Mouse (Mus musculus) stomach, embryonic 15.5 days (tissue): ENCODE results near the gene Cntnap2. TPM values are rescaled to one million over a fixed set of nuclear protein-coding genes. Genes with fewer than 3 reads are reported as not detected.
"Not testable (repeated sequence)": the region's sequence is repeated elsewhere in the genome, so short reads cannot be mapped to it uniquely, and the experiment has no call there.

Source experiments
- ATAC-seq: fragments of 200-750 bp; cut with Nextera tagmentation; 2 replicates; pipeline ENCODE4 v1.8.0; 2017; ENCODE audit warnings: low read depth, moderate number of reproducible peaks, moderate TSS enrichment; ENCODE audit not compliant: insufficient read depth, low FRiP score
- H3K27ac ChIP-seq: fragments of 300-500 bp; sonication (generic); 2 replicates; pipeline ENCODE4 v1.5.1; 2015; ENCODE audit warnings: mild to moderate bottlenecking, inconsistent platforms
- H3K27me3 ChIP-seq: fragments of 300-500 bp; sonication (generic); replicated peaks from 2 replicates; pipeline ENCODE4 v1.6.1; 2015; ENCODE audit warnings: inconsistent platforms
- H3K36me3 ChIP-seq: fragments of 300-500 bp; sonication (generic); 2 replicates; pipeline ENCODE4 v1.6.1; 2015; ENCODE audit warnings: inconsistent platforms
- H3K4me1 ChIP-seq: fragments of 300-500 bp; sonication (generic); 2 replicates; pipeline ENCODE4 v1.6.1; 2015; ENCODE audit warnings: inconsistent platforms
- H3K4me2 ChIP-seq: fragments of 300-500 bp; sonication (generic); 2 replicates; pipeline ENCODE4 v1.6.1; 2015; ENCODE audit warnings: mild to moderate bottlenecking, inconsistent platforms
- H3K4me3 ChIP-seq: fragments of 300-500 bp; sonication (generic); replicated peaks from 2 replicates; pipeline ENCODE4 v1.5.1; 2015; ENCODE audit warnings: inconsistent platforms
- H3K9ac ChIP-seq: fragments of 300-500 bp; sonication (generic); 2 replicates; pipeline ENCODE4 v1.6.1; 2015; ENCODE audit warnings: inconsistent platforms
- H3K9me3 ChIP-seq: fragments of 300-500 bp; sonication (generic); 2 replicates; pipeline ENCODE4 v1.6.1; 2016; ENCODE audit warnings: inconsistent platforms
- WGBS: fragments of 180-500 bp; shearing (Covaris S2); methylation state at CpG from one replicate; pipeline ENCODE4 v1.1.7; 2015; 5-methylcytosine and 5-hydroxymethylcytosine counted together
- polyA plus RNA-seq: library from polyadenylated mRNA; unstranded; fragments of >200 nt; fragmentation: Nextera tagmentation; extraction: Ambion mirVana; gene quantifications from 2 replicates; pipeline ENCODE4 v1.2.1, GENCODE M21; 2015

Gene Cntnap2
- polyA plus RNA-seq, 1 experiment from 2014 or later: 1.7 TPM

DNA sequence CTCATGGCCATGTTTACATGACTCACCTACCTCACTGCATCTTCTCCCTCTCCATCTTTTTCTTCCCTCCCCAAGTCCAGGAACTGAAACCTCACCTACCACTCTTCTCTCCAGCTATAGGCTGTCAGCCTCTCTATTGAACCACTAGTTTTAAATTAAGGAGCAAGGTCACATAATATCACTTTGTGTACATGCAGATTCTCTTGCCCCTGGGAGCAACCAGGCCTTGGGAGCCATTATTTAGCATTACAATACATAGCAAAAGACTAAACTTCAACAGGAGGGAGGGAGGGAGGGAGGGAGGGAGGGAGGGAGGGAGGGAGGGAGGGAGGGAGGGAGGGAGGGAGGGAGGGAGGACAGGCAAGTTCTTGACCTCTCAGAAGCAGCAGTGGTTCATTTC is 2155.6 kb downstream of the Cntnap2 start:
- no peak overlapping the region for H3K4me3 ChIP-seq
- no peak for ATAC-seq
- H3K9me3 ChIP-seq: no peaks in the 10 kb centered on the region
- no peak overlapping the region for H3K27ac ChIP-seq
- H3K36me3 ChIP-seq: no peaks in the 10 kb centered on the region
- H3K4me1 ChIP-seq: no peaks in the 10 kb centered on the region
- H3K27me3 ChIP-seq: no peaks in the 10 kb centered on the region
- H3K4me2 ChIP-seq: no peak overlapping the region
- H3K9ac ChIP-seq: no peak overlapping the region

DNA sequence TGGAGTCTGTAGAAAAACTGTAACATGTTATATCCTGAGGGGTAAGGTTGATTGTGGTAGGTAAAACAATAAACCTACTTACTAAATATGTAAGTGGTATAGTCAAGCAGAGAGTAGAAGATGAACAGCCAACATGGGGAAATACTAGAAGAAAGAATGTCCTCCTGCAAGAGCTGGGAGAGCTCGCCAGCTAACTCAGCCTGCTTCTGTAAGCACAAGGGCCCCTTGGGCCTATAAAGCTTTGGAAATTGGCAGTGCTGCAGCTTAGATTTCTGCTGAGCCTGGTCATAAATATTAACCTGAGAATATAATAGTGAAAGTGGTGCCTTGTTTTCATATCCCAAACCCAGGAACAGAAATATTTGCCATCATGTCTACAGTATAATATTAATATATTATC is 2164.4 kb downstream of the Cntnap2 start:
- not testable (repeated sequence) for H3K27ac ChIP-seq, H3K4me3 ChIP-seq, H3K27me3 ChIP-seq, H3K4me2 ChIP-seq, H3K36me3 ChIP-seq, H3K9ac ChIP-seq, H3K4me1 ChIP-seq, ATAC-seq, H3K9me3 ChIP-seq
- WGBS: 40% methylated on average over 1 of the region's 1 CpGs

DNA sequence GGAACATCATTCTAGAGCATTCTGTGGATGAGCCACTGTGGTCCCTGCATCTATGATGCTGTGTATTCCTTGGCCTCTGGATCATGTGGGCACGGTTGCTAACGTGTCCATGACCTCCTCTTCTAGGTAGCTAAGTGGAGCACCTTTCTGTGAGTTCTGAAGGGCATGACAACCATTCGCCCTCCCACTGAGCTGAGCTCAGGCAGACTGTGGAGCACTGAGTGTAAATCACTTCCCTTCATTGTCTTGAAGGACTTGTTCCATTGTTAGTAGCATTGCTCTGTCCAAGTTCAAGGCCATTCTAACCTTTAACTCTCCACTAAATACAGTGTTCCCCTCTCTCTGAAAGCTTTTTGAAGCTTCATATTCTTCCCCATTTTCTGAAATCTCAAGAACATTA is 2166.2 kb downstream of the Cntnap2 start:
- WGBS: 83% methylated on average over 3 of the region's 3 CpGs
- not testable (repeated sequence) for H3K36me3 ChIP-seq, H3K9me3 ChIP-seq, H3K27me3 ChIP-seq, H3K9ac ChIP-seq, H3K27ac ChIP-seq, H3K4me2 ChIP-seq, H3K4me1 ChIP-seq, ATAC-seq, H3K4me3 ChIP-seq

DNA sequence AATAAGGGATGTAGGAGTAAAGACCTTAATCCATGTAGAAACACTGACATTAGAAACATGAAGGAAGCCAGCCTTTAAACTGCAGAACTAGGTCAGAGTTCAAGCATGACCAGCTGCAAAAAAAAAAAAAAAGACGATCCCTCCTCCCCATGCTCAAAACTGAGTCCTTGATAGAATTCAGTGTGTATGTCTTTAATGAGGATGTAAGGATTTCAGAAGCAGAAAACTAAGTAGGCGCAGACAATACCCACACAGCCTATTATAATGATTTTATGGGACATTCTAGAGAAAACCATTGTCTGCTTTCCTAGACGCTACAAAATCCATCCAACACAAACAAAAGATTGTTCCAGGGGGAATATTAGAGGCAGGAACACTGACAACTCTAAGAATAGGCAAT is 2168.4 kb downstream of the Cntnap2 start:
- no peak for ATAC-seq
- no peak overlapping the region for H3K4me3 ChIP-seq
- H3K9ac ChIP-seq: no peak overlapping the region
- H3K9me3 ChIP-seq: no peaks in the 10 kb centered on the region
- H3K27me3 ChIP-seq: no peaks in the 10 kb centered on the region
- no peak overlapping the region for H3K4me2 ChIP-seq
- 50% methylated on average over 3 of the region's 3 CpGs for WGBS
- no peaks in the 10 kb centered on the region for H3K36me3 ChIP-seq
- H3K27ac ChIP-seq: no peak overlapping the region
- no peaks in the 10 kb centered on the region for H3K4me1 ChIP-seq

DNA sequence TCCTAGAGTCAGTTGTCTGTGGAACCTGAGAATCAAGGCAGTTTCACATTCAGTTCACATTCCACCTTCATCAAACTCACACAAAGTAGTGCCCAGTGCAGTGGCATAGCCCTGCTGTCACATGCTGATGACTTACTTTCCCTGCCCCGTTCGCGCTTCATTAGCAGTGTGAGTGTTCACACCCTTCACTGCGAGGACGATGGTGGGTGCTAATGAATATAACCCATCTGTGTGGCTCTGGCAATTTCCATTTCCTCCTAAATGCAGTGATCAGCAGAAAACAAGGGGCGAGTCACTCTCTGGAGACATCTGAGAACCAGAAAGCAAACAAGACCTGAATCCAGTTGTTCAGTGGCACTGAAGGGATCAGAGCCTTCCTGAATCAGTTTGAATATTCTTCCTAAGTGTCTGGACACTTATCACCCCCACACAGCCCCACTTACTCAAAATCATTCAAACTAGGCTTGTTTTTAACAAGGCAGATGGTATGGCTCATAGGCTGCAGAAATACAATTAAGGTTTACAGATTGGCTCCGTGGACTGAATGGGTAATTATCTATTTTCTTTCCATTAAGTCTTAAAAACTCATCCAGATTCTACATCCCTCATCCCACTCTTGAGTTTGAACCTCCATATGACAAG is 2169.6 kb downstream of the Cntnap2 start:
- no peak overlapping the region for H3K27ac ChIP-seq
- H3K9me3 ChIP-seq: no peaks in the 10 kb centered on the region
- H3K9ac ChIP-seq: no peak overlapping the region
- H3K27me3 ChIP-seq: no peaks in the 10 kb centered on the region
- H3K4me2 ChIP-seq: no peak overlapping the region
- 56% methylated on average over 7 of the region's 7 CpGs for WGBS
- H3K4me1 ChIP-seq: no peaks in the 10 kb centered on the region
- no peak for ATAC-seq
- no peak overlapping the region for H3K4me3 ChIP-seq
- no peaks in the 10 kb centered on the region for H3K36me3 ChIP-seq

DNA sequence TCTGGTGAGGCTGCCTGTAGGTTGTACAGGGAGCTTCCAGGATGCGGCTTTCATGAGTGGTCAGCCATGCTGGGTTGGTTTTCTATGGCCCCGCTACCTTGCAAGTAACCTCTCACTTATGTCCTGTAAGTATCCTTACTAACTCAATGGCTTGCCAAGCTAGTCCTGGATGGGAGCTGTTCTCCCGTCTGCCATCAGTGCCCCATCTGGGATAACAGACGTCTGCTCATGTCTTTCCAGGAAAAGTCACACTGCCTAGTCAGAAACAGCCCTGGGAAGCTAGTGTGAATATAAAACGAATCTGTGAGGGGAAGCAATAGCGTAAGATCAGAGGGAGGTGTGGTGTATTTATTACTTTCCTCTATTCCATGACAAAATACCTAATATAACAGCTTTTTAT is 2172.4 kb downstream of the Cntnap2 start:
- Histone ChIP-seq H3K27ac (no peak overlapping the region), H3K9ac (no peak overlapping the region), H3K36me3 (no peaks in the 10 kb centered on the region), H3K4me3 (no peak overlapping the region), H3K27me3 (no peaks in the 10 kb centered on the region), H3K4me2 (no peak overlapping the region), H3K4me1 (no peaks in the 10 kb centered on the region), H3K9me3 (no peaks in the 10 kb centered on the region)
- 74% methylated on average over 6 of the region's 6 CpGs for WGBS
- no peak for ATAC-seq

DNA sequence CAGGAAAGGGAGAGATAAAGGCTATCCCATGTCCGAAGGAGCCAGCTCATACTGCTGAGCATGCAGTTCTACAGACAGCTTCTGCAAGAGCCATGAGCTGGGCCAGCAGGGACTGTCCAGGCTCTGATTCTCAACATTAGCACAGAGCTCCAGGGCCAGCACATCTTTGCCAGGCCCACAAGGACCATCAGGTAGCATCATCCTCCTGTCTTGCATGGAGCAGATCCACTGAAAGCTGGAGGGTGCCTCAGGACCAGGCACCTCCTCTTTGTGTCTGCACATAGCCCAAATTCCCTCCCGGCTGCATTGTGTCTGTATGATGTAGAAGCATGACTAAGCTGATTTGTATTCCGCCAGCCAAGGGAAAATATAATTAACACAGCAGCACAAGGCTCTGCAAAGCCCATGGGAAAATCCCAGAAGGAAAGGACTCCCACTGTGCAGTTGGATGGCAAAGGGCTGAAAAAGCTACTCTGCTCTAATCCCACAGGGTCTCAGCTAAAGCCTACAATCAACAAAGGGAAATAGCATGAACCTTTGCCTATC is 2180.3 kb downstream of the Cntnap2 start:
- WGBS: 39% methylated on average over 3 of the region's 3 CpGs

DNA sequence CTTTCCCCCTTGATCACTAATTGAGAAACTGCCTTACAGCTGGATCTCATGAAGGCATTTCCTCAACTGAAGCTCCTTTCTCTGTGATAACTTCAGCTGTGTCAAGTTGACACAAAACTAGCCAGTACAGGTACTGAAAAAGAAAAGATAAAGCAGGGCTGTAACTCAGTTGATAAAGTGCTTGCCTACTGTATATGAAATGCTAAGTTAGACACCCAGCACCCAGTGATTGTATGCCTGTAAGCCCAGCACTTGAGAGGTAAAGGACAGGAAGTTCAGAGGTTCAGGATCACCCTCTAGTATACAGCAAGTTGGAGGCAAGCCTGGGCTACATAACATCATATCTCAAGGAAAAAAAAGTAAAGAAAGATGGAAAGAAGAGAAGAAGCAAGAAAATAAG is 2182.2 kb downstream of the Cntnap2 start:
- H3K27me3 ChIP-seq: no peaks in the 10 kb centered on the region
- no peak overlapping the region for H3K9ac ChIP-seq
- H3K9me3 ChIP-seq: no peaks in the 10 kb centered on the region
- H3K36me3 ChIP-seq: no peaks in the 10 kb centered on the region
- ATAC-seq: no peak
- no peak overlapping the region for H3K4me2 ChIP-seq
- H3K27ac ChIP-seq: no peak overlapping the region
- H3K4me3 ChIP-seq: no peak overlapping the region
- H3K4me1 ChIP-seq: no peaks in the 10 kb centered on the region

More for the DNA sequence above, 2180.3 kb downstream of the Cntnap2 start:
- no peaks in the 10 kb centered on the region for H3K36me3 ChIP-seq
- no peaks in the 10 kb centered on the region for H3K4me1 ChIP-seq
- no peak overlapping the region for H3K9ac ChIP-seq
- H3K9me3 ChIP-seq: no peaks in the 10 kb centered on the region
- H3K27me3 ChIP-seq: no peaks in the 10 kb centered on the region
- no peak overlapping the region for H3K4me2 ChIP-seq
- peak; percentile 44; the same call in 1 of the 2 replicates for ATAC-seq
- no peak overlapping the region for H3K4me3 ChIP-seq
- no peak overlapping the region for H3K27ac ChIP-seq

DNA sequence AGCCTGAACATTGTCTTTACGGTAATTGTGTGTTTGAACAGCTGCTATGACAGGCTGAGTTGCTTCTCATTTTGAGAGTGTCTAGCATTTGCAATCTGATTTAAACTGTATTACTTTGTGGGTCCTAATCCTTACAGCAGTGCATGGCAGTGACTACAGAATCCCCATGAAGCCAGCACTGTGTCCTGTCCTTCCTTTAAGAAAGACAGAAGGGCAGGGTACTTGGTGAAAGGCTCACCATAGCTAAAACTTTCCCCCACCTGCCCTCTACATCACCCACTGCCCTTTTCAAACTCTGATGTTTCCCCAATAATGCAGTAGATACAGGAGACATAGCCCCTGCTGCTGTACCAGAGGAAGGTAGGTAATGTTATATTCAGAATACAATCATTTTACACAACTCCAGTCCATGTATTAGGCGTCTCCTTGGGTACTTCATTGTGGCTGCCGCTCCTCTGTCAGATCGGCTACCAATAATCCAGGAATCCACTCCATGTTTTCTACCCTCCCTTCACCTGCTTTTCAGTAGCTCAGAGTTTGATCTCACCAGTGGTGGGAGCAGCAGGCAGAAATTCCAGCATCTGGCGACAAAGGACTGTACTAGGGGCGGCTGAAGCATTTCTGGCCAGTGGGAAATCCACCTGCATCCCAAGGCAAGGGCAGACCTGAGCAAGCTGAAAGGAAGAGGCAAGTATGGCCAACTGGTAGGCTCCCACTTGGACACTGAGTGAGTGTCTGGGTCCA is 2184.9 kb downstream of the Cntnap2 start:
- H3K27ac ChIP-seq: no peak overlapping the region
- peak overlapping the region; percentile 36 for H3K4me2 ChIP-seq
- no peaks in the 10 kb centered on the region for H3K27me3 ChIP-seq
- 14% methylated on average over 6 of the region's 6 CpGs for WGBS
- ATAC-seq: peak; percentile 58; the same call in 1 of the 2 replicates
- H3K36me3 ChIP-seq: no peaks in the 10 kb centered on the region
- H3K4me1 ChIP-seq: no peaks in the 10 kb centered on the region
- H3K4me3 ChIP-seq: peak overlapping the region; percentile 7; the same call in 1 of the 2 replicates
- no peaks in the 10 kb centered on the region for H3K9me3 ChIP-seq
- no peak overlapping the region for H3K9ac ChIP-seq

DNA sequence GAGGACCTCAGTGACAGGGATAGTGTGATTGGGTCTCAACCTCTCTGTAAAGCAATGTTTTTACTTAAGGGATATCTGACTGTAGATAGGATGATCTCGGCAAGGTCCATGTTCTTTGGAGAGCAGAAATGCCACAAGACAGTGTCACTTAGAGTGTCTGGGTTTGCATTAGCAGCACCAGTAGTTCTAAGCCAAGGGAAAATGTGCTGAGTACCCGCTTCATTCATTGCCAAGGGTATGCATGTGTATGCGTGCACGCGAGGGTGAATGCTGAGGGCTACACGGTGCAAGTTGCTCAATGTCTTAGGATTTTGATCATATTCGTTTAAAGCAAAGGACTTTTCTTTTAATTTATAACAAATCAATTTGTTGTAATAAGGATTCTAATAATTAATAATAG is 2185.5 kb downstream of the Cntnap2 start:
- no peak overlapping the region for H3K27ac ChIP-seq

DNA sequence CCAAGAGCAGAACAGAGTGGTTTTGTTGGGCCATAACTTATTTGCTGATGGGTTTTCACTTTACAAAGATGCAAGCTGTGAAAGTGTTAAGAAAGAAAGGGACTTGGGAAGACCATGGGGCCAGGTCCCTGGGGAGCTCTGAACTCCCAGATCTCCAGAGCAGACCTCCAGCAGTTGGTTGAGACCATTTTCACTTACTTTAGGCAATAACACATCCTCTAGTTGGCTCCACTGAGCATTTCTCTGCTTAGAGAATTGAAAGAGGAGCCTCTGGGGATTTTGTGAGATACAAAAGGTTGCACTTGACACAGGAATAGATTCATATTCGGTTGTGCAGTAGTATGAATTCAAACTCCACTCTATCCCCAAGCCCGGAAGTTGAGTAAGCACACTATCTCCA is 2196.1 kb downstream of the Cntnap2 start:
- ATAC-seq: no peak
- Histone ChIP-seq H3K27ac (no peak overlapping the region), H3K4me2 (no peak overlapping the region), H3K9ac (no peak overlapping the region), H3K36me3 (no peaks in the 10 kb centered on the region), H3K4me1 (no peaks in the 10 kb centered on the region), H3K9me3 (no peaks in the 10 kb centered on the region), H3K4me3 (no peak overlapping the region), H3K27me3 (no peaks in the 10 kb centered on the region)
- 82% methylated on average over 2 of the region's 2 CpGs for WGBS

More for the DNA sequence above, 2185.5 kb downstream of the Cntnap2 start:
- Histone ChIP-seq H3K9ac (no peak overlapping the region), H3K27me3 (no peaks in the 10 kb centered on the region), H3K4me2 (peak overlapping the region; percentile 36), H3K36me3 (no peaks in the 10 kb centered on the region), H3K4me3 (peak overlapping the region; percentile 7; the same call in 1 of the 2 replicates), H3K4me1 (no peaks in the 10 kb centered on the region), H3K9me3 (no peaks in the 10 kb centered on the region)
- ATAC-seq: 0 out of 2 replicates have a peak, but pooled peaks have one; percentile 53
- WGBS: 21% methylated on average over 7 of the region's 7 CpGs

DNA sequence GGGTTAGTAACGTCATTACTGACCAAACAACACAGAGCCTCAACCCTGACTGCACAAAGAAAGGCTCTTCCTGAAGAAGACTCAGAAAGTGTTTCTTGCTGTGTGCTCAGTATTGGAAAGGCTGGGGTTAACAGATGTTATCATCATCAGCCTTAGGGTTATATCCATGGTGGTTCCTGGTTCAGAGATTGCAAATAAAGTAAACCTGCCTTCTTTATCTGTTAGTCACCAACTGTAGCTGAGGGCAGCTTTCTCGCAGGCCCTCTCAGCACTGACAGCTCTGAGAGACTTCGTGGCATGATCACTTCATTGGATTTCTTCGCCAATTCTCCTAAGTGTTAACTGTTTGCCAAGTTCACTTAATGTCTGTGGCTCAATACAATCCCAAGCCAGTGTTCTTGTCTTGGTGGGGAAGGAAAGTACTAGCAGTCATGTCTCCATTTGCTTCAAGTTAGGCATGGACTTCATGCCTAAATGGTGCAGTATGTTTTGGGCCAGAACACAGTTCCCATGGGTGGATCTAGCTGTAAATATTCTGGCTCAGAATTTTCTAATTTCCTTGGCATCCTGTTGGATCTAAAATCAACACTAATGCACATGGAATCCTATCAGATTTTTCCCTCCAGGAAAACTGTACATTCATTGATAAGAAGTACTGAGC is 2197.2 kb downstream of the Cntnap2 start:
- Histone ChIP-seq H3K4me3 (no peak overlapping the region), H3K27me3 (no peaks in the 10 kb centered on the region), H3K9me3 (no peaks in the 10 kb centered on the region), H3K4me1 (no peaks in the 10 kb centered on the region), H3K4me2 (no peak overlapping the region), H3K36me3 (no peaks in the 10 kb centered on the region), H3K9ac (no peak overlapping the region), H3K27ac (no peak overlapping the region)
- ATAC-seq: no peak
- WGBS: 63% methylated on average over 4 of the region's 4 CpGs
